Mouse (Mus musculus) small intestine, adult 2 months (tissue): Measurements from ENCODE around the gene Ntf3.

Source experiments
- CTCF ChIP-seq: fragments of 200-500 bp; IDR thresholded peaks from 2 replicates; pipeline ENCODE4 v1.5.1; 2012; ENCODE audit warnings: low read depth, mild to moderate bottlenecking, control low read depth, inconsistent platforms, low read length, moderate library complexity, mixed read lengths; ENCODE audit not compliant: insufficient replicate concordance, insufficient read length; ENCODE audit errors: extremely low read depth
- POLR2A ChIP-seq: fragments of 200-500 bp; IDR thresholded peaks from 2 replicates; pipeline ENCODE4 v1.6.1; 2012; ENCODE audit warnings: low read depth, mild to moderate bottlenecking, control low read depth, inconsistent platforms, low read length, moderate library complexity

GRCm38 (mm10) chr6:126161571-126162340 is 5.0 kb downstream of the Ntf3 start:
- TF ChIP-seq CTCF, result no peak
- TF ChIP-seq POLR2A, result no peak
